Mouse (Mus musculus): ENCODE results near the gene Gm17324.

- no peak for TF ChIP-seq CTCF (IDR thresholded peaks at IDR 0.05; ENCODE audit: borderline replicate concordance, insufficient read depth, low read depth, low read length)
- no peak for TF ChIP-seq POLR2A (IDR thresholded peaks at IDR 0.05; ENCODE audit: borderline replicate concordance, insufficient read depth, low read length)
These were observed 1.8 kb upstream of the Gm17324 start for GRCm38 (mm10) chr9:78450404-78450803.

Data from cerebellum, adult 2 months (tissue).